Mouse (Mus musculus) heart, adult 2 months (tissue): Measurements from ENCODE around the gene Cog3.

Experiments used
- CTCF ChIP-seq: fragments of 200-600 bp; IDR thresholded peaks from 2 replicates; pipeline ENCODE4 v1.8.1; 2022; ENCODE audit warnings: antibody characterized with exemption, mild to moderate bottlenecking, moderate library complexity
- EP300 ChIP-seq: fragments of 200-500 bp; IDR thresholded peaks from 2 replicates; pipeline ENCODE4 v1.6.1; 2011; ENCODE audit warnings: low read depth, low read length, control low read depth; ENCODE audit not compliant: insufficient read depth
- POLR2A ChIP-seq: fragments of 200-500 bp; IDR thresholded peaks from 2 replicates; pipeline ENCODE4 v1.6.1; 2011; ENCODE audit warnings: mild to moderate bottlenecking, low read depth, low read length, control low read depth; ENCODE audit not compliant: insufficient read depth

DNA sequence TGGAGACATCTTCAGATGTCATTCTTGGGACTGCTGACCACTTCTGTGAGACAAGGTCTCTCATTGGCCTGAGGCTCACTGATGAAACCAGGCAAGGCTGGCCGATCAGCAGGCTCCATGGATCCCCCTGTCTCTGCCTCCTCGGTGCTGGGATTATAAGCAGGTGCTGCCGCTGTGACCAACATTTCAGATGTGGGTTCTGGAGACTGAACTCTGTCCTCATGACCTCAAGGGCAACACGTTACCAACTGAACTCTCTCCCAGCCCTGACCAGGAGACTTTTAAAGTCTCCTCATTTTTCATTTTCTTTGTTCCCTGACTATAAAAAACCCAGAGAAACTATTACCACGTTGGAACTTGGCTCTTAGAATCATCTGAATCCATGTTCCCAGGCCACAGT lies 40.4 kb upstream of the Cog3 start:
- TF ChIP-seq CTCF, result no peak
- no peak for TF ChIP-seq EP300
- TF ChIP-seq POLR2A, result no peak
